Mouse (Mus musculus) midbrain, embryonic 13.5 days (tissue): ENCODE measurements around the gene Ap1s3. TPM values are rescaled to one million over a fixed set of nuclear protein-coding genes. Genes with fewer than 3 reads are reported as not detected.

Experiments used
- ATAC-seq: fragments of 200-750 bp; cut with Nextera tagmentation; 2 replicates; pipeline ENCODE4 v1.8.0; 2017; ENCODE audit warnings: mild to moderate bottlenecking, moderate TSS enrichment, moderate library complexity
- H3K27ac ChIP-seq: fragments of 300-500 bp; sonication (generic); 2 replicates; pipeline ENCODE4 v1.5.1; 2015; ENCODE audit warnings: inconsistent platforms, mild to moderate bottlenecking, moderate library complexity
- H3K27me3 ChIP-seq: fragments of 300-500 bp; sonication (generic); 2 replicates; pipeline ENCODE4 v1.6.1; 2015; ENCODE audit warnings: mild to moderate bottlenecking, inconsistent platforms
- H3K36me3 ChIP-seq: fragments of 300-500 bp; sonication (generic); 2 replicates; pipeline ENCODE4 v1.6.1; 2015; ENCODE audit warnings: mild to moderate bottlenecking, inconsistent platforms
- H3K4me1 ChIP-seq: fragments of 300-500 bp; sonication (generic); replicated peaks from 2 replicates; pipeline ENCODE4 v1.6.1; 2015; ENCODE audit warnings: inconsistent platforms
- H3K4me2 ChIP-seq: fragments of 300-500 bp; sonication (generic); replicated peaks from 2 replicates; pipeline ENCODE4 v1.6.1; 2015; ENCODE audit warnings: moderate library complexity, mild to moderate bottlenecking, inconsistent platforms
- H3K4me3 ChIP-seq: fragments of 300-500 bp; sonication (generic); replicated peaks from 2 replicates; pipeline ENCODE4 v1.5.1; 2015; ENCODE audit warnings: mild to moderate bottlenecking, inconsistent platforms
- H3K9ac ChIP-seq: fragments of 300-500 bp; sonication (generic); replicated peaks from 2 replicates; pipeline ENCODE4 v1.6.1; 2015; ENCODE audit warnings: mild to moderate bottlenecking, inconsistent platforms
- H3K9me3 ChIP-seq: fragments of 300-500 bp; sonication (generic); 2 replicates; pipeline ENCODE4 v1.6.1; 2016; ENCODE audit warnings: mild to moderate bottlenecking, inconsistent platforms
- WGBS: fragments of 180-500 bp; shearing (Covaris S2); methylation state at CpG from one replicate; pipeline ENCODE4 v1.1.7; 2015; 5-methylcytosine and 5-hydroxymethylcytosine counted together
- polyA plus RNA-seq: library from polyadenylated mRNA; unstranded; fragments of >200 nt; fragmentation: Nextera tagmentation; extraction: Ambion mirVana; gene quantifications from 2 replicates; pipeline ENCODE4 v1.2.1, GENCODE M21; 2015

Ap1s3 gene
- polyA plus RNA-seq, 1 experiment from 2014 or later, result 0.15 TPM

GRCm38 (mm10) chr1:79581136-79581679 lies 90.6 kb downstream of the Ap1s3 start:
- peak overlapping the region; percentile 91 for H3K27ac ChIP-seq
- H3K4me3 ChIP-seq, result peak overlapping the region; percentile 47
- H3K4me2 ChIP-seq, result peak overlapping the region; percentile 58
- H3K4me1 ChIP-seq, result peaks cover 14% of the 10 kb centered on the region; the same call in 1 of the 2 replicates
- H3K9ac ChIP-seq, result peak overlapping the region; percentile 69
- H3K36me3 ChIP-seq, result no peaks in the 10 kb centered on the region
- H3K9me3 ChIP-seq, result no peaks in the 10 kb centered on the region
- peak; percentile 96 for ATAC-seq
- 0 out of 2 replicates have a peak, but pooled peaks cover 4% of the 10 kb centered on the region for H3K27me3 ChIP-seq
- under 1% methylated on average over 15 of the region's 15 CpGs for WGBS

- 90% methylated on average over 3 of the region's 3 CpGs for WGBS
- Histone ChIP-seq H3K27ac (no peak overlapping the region), H3K4me2 (no peak overlapping the region), H3K36me3 (no peaks in the 10 kb centered on the region), H3K27me3 (no peaks in the 10 kb centered on the region), H3K9ac (no peak overlapping the region), H3K4me3 (no peak overlapping the region), H3K9me3 (no peaks in the 10 kb centered on the region), H3K4me1 (peaks cover 14% of the 10 kb centered on the region; the same call in 1 of the 2 replicates)
- no peak for ATAC-seq
These were observed 94.4 kb downstream of the Ap1s3 start for GRCm38 (mm10) chr1:79577357-79577756.

GRCm38 (mm10) chr1:79571912-79572311 lies 99.9 kb downstream of the Ap1s3 start:
- Histone ChIP-seq H3K27ac (no peak overlapping the region), H3K4me1 (no peaks in the 10 kb centered on the region), H3K27me3 (no peaks in the 10 kb centered on the region), H3K9ac (no peak overlapping the region), H3K9me3 (no peaks in the 10 kb centered on the region), H3K36me3 (no peaks in the 10 kb centered on the region), H3K4me2 (no peak overlapping the region), H3K4me3 (no peak overlapping the region)
- WGBS, result 84% methylated on average over 4 of the region's 4 CpGs
- ATAC-seq, result no peak

GRCm38 (mm10) chr1:79571126-79571525 lies 100.6 kb downstream of the Ap1s3 start:
- no peak overlapping the region for H3K4me2 ChIP-seq
- no peak overlapping the region for H3K4me3 ChIP-seq
- ATAC-seq, result no peak
- H3K9me3 ChIP-seq, result no peaks in the 10 kb centered on the region
- H3K36me3 ChIP-seq, result no peaks in the 10 kb centered on the region
- no peak overlapping the region for H3K9ac ChIP-seq
- 34% methylated on average over 6 of the region's 6 CpGs for WGBS
- H3K4me1 ChIP-seq, result no peaks in the 10 kb centered on the region
- H3K27me3 ChIP-seq, result no peaks in the 10 kb centered on the region
- H3K27ac ChIP-seq, result no peak overlapping the region

- Histone ChIP-seq H3K9me3 (no peaks in the 10 kb centered on the region), H3K4me2 (no peak overlapping the region), H3K36me3 (no peaks in the 10 kb centered on the region), H3K9ac (no peak overlapping the region), H3K4me3 (no peak overlapping the region), H3K27me3 (no peaks in the 10 kb centered on the region), H3K27ac (no peak overlapping the region), H3K4me1 (no peaks in the 10 kb centered on the region)
- ATAC-seq, result no peak
- 90% methylated on average over 5 of the region's 5 CpGs for WGBS
These were observed 110.6 kb downstream of the Ap1s3 start for GRCm38 (mm10) chr1:79561186-79561585.

Other genes starting within 250 kb of the Ap1s3 start
- gene Scg2, start 231.9 kb downstream of the Ap1s3 start, polyA plus RNA-seq, result 49.6 and 56.1 TPM in 2 replicates
- gene Mrpl44, start 104.0 kb upstream of the Ap1s3 start, polyA plus RNA-seq, result 51.9 and 54.5 TPM in 2 replicates
- gene Wdfy1, start 104.2 kb upstream of the Ap1s3 start, polyA plus RNA-seq, result 113 and 118 TPM in 2 replicates
- gene Serpine2, start 189.2 kb upstream of the Ap1s3 start, polyA plus RNA-seq, result 106 and 116 TPM in 2 replicates